Mouse (Mus musculus) heart, postnatal 36 days (tissue): ENCODE data around the gene 1600012H06Rik. TPM values are rescaled to one million over a fixed set of nuclear protein-coding genes. Genes with fewer than 3 reads are reported as not detected.
"Not testable (repeated sequence)": the region's sequence is repeated elsewhere in the genome, so short reads cannot be mapped to it uniquely, and the experiment has no call there.

ENCODE experiments used
- DNase-seq, 2 experiments: peaks; one replicate each; pipeline ENCODE4 v3.0.0; 2021 to 2022
- intact Hi-C: fragments of 180-260 bp; cut with DNase I; formaldehyde crosslinking; loops from one replicate; pipeline ENCODE4 v1.15.1; 2025
- total RNA-seq, 2 experiments: library from RNA; stranded (reverse); gene quantifications; 2 replicates each; pipeline ENCODE4 v1.2.3; 2021

Gene 1600012H06Rik
- 10 to 100 TPM; 11.9 to 14.7 TPM for total RNA-seq

DNA sequence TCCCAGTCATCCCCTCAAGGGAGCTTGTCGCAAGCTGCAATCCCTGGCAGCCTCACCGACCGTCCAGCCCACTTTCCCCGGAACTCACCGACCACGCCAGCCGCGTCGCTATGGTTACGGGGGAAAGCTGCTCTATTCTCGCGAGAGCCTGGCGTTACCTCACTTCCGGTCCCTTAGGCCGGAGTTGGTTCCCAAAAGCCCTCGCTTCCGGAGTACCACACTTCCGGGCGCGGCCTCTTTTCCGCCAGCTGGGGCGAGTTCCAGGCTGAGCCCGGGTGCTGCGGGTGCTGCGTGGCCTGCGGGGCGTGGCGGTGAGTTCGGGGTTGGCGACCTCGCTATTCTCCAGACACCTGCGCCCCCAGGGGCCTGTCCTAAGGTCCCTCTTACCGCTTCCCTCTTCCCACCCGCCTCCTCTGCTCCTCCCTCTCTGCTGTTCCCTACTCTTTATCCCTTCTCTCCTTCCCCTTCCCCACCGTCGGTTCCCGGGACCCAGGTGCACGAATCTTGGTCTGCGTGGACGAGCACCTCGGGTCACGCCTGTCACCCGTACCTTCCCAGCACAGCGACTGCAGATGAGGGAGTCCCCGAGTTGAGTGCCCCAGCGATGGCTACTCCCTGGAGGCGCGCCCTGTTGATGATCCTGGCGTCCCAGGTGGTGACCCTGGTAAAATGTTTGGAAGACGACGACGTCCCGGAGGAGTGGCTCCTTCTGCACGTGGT lies at the start of gene 1600012H06Rik, which contains the start of gene Wdr27:
1600012H06Rik (plus strand) TSS at position 176 of the 720 bp plus-strand sequence.
Wdr27 (minus strand) TSS at position 150 of the 720 bp plus-strand sequence.
- DNase-seq: peak; percentile 99
- intact Hi-C loops: no loop called here

DNA sequence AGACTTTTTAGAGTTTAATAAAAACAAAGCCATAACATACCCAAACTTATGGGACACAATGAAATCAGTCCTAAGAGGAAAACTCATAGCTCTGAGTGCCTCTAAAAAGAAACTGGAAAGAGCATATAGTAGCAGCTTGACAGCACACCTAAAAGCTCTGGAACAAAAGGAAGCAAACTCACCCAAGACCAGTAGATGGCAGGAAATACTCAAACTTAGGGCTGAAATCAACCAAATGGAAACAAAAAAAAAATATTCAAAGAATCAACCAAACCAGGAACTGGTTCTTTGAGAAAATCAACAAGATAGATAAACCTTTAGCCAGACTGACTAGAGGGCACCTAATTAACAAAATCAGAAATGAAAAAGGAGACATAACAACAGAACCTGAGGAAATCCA lies 47.9 kb upstream of the 1600012H06Rik start:
- DNase-seq, intact Hi-C loops: not testable (repeated sequence)

GRCm38 (mm10) chr17:14898972-14899371 lies 44.0 kb upstream of the 1600012H06Rik start:
- no peak for DNase-seq
- intact Hi-C loops: no loop called here

DNA sequence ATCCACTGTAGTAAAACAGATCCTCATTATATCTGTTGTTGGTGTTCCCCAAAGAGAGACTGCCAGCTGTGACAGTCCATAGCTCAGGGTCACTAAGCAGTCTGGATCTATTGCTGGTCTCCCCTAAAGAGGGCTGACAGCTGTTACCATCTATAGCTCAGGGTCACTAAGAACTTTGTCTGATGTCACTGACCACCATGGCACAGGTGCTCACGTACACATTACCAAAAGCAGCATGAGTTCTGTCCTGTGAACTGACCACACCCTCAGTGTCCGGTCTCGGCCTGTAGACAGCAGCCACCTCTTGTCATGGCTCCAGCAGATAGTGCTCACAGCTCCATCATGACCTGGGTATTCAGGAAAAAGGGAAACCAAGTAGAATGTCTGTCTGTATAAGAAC lies 39.8 kb upstream of the 1600012H06Rik start:
- intact Hi-C loops: no loop called here
- no peak for DNase-seq

DNA sequence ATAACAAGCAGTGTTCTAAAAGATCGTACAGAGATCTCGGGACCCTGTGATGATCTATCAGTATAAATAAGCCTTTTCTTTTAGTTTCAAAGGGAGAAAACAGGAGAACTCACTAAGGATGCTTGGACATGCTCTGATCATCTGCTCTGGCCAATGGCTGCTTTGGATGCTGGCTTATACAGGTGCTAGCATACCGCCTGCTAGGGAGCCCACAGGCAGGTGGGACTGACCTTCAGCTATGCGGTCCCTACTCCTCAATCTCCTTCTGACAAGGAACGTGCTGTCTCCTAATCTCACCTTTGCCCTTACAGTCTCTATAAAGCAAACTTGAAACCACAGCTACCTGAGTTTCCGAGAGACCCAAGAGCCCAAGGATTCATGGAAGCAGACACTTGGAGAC lies 38.8 kb upstream of the 1600012H06Rik start:
- intact Hi-C loops: loop anchor here (1.0 kb wide), 2 partner anchors 359 to 380 kb away; no protein-coding TSS in a partner anchor

DNA sequence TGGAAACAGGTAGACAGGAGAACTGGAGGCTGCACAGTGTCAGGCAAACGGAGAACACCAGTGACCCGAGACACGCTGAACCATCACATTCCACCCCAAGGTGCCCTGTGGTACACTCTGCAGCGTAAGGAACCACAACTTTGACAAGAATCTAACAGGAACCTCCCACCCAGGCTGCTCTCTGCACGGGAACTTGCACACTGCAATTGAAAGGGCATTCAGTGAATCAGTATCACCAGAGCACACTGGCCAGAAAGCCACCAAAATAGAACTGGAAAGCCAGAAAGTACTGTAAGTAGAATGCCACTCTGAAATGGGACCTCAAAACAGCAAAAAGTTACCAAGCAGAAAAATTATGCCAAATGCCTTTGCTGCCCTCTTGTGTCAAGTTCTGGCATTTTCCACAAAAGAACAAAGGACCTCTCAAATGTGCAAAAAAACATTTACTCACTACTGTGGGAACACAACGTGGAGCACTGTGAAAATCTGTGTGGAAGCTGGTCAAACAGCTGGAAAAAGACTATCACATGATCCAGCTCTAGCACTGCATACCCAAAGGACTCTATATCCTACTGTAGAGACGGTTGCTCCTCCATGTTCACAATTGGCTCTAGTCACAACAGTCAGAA lies 38.2 kb upstream of the 1600012H06Rik start:
- peak; percentile 75 to 80 for DNase-seq
- intact Hi-C loops: loop anchor here (1.0 to 5.0 kb wide), 4 partner anchors 359 to 672 kb away; no protein-coding TSS in a partner anchor

More for the DNA sequence above, 38.8 kb upstream of the 1600012H06Rik start:
- DNase-seq: no peak

- intact Hi-C loops: loop anchor here (5.0 kb wide), 2 partner anchors 619 to 674 kb away; no protein-coding TSS in a partner anchor
- DNase-seq: peak in 1 of 2 experiments; percentile 5
These were observed 36.4 kb upstream of the 1600012H06Rik start for GRCm38 (mm10) chr17:14906611-14907010.

GRCm38 (mm10) chr17:14907136-14907535 lies 35.8 kb upstream of the 1600012H06Rik start:
- intact Hi-C loops: loop anchor here (5.0 kb wide), 2 partner anchors 620 to 675 kb away; no protein-coding TSS in a partner anchor
- no peak for DNase-seq

GRCm38 (mm10) chr17:14909331-14909730 lies 33.7 kb upstream of the 1600012H06Rik start:
- intact Hi-C loops: loop anchor here (5.0 kb wide), 2 partner anchors 622 to 677 kb away; no protein-coding TSS in a partner anchor

GRCm38 (mm10) chr17:14910771-14911170 lies 32.2 kb upstream of the 1600012H06Rik start:
- intact Hi-C loops: no loop called here
- DNase-seq: no peak

More at GRCm38 (mm10) chr17:14909331-14909730, 33.7 kb upstream of the 1600012H06Rik start:
- DNase-seq: no peak

DNA sequence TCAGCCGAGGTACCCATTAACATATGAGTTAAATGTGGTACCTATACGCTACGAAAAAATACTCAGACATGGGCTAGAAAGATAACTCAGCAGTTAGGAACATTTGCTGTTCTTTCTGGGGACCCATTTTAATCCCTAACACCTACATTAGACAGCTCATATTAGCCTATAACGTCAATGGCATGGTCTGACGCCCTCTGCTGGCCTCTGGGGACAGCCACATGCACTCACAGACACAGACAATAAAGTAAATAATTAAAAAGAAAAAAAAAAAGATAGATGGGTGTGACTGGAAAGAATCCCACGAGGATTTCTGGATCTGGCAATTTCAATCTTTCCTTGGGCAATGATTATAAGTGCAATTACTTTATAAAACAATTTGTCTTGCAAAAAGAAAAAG lies 30.6 kb upstream of the 1600012H06Rik start:
- intact Hi-C loops: no loop called here
- DNase-seq: no peak

GRCm38 (mm10) chr17:14912981-14913380 lies 30.0 kb upstream of the 1600012H06Rik start:
- no peak for DNase-seq
- intact Hi-C loops: no loop called here

DNA sequence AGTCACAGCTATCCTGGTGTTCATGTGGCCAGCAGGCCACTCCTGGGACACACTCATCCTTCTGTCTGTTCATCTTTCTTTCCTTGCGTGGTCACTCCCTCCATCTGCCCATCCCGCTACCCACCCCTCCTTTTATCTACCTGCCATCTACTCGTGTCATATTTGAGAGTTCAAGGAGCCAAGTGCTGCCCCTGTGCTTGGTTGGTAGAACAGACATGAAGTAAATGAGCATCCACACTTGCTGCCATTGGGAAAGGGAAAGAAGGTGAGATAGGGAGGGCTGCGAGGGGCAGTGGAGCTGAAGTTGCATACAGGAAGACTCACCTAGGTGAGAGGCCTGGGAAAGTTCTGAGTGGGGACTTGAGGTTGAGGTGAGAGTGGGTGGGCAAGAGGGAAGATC lies 28.6 kb upstream of the 1600012H06Rik start:
- intact Hi-C loops: no loop called here
- DNase-seq: no peak

GRCm38 (mm10) chr17:14917866-14918265 lies 25.1 kb upstream of the 1600012H06Rik start:
- intact Hi-C loops: no loop called here
- no peak for DNase-seq

GRCm38 (mm10) chr17:14921582-14921981 lies 21.4 kb upstream of the 1600012H06Rik start:
- DNase-seq: no peak
- intact Hi-C loops: no loop called here

GRCm38 (mm10) chr17:14927644-14928218 lies 15.3 kb upstream of the 1600012H06Rik start:
- intact Hi-C loops: no loop called here
- no peak for DNase-seq

GRCm38 (mm10) chr17:14928631-14929030 lies 14.4 kb upstream of the 1600012H06Rik start:
- DNase-seq: no peak
- intact Hi-C loops: no loop called here

GRCm38 (mm10) chr17:14930697-14931096 lies 12.3 kb upstream of the 1600012H06Rik start:
- DNase-seq: no peak
- intact Hi-C loops: no loop called here

GRCm38 (mm10) chr17:14931469-14931868 lies 11.5 kb upstream of the 1600012H06Rik start:
- intact Hi-C loops: no loop called here
- DNase-seq: no peak

DNA sequence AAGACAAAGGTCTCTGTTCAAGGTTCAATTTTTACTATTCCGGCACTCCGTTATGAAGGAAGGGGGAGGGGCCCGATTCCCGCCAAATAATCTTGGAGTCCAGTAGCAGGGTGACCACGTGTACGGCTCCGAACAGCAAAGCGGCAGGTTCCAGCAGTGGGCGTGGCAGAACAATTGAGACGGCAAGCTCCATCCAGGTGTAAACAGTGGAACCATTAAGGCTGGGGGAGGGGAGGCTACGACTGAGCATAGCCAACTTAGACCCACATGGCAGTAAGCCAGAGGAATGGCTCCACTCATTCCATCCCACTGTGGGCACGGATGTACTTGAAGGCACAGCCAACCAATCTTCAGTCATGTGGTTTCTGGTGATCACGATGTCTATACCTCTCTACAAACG lies 7.7 kb upstream of the 1600012H06Rik start:
- intact Hi-C loops: not testable (repeated sequence)

More for the DNA sequence above, 7.7 kb upstream of the 1600012H06Rik start:
- not testable (repeated sequence) for DNase-seq
